Mouse (Mus musculus): ENCODE results near the gene Gm8369.
"Not testable (repeated sequence)": the region's sequence is repeated elsewhere in the genome, so short reads cannot be mapped to it uniquely, and the experiment has no call there.

GRCm38 (mm10) chr19:11518356-11518755 is 32.6 kb downstream of the Gm8369 start:
- TF ChIP-seq POLR2A (IDR thresholded peaks at IDR 0.05; ENCODE audit: borderline replicate concordance, extremely low read depth, insufficient read depth, insufficient read length, poor library complexity, severe bottlenecking); CTCF (IDR thresholded peaks at IDR 0.05; ENCODE audit: borderline replicate concordance, extremely low read depth, insufficient read depth, insufficient read length): not testable (repeated sequence)

Measured in brain, embryonic 14.5 days (tissue).